Mouse (Mus musculus) C2C12 (cell line): ENCODE data around the gene Tmem131l. TPM values are rescaled to one million over a fixed set of nuclear protein-coding genes. Genes with fewer than 3 reads are reported as not detected.
"Not testable (repeated sequence)": the region's sequence is repeated elsewhere in the genome, so short reads cannot be mapped to it uniquely, and the experiment has no call there.

Experiments used
- H3K27me3 ChIP-seq: one replicate; pipeline ENCODE4 v1.6.1; 2011; ENCODE audit not compliant: control insufficient read depth, insufficient read depth, insufficient read length
- H3K36me3 ChIP-seq: one replicate; pipeline ENCODE4 v1.6.1; 2011; ENCODE audit not compliant: control insufficient read depth, insufficient read depth
- H3K4me3 ChIP-seq: one replicate; pipeline ENCODE4 v1.5.1; 2011; ENCODE audit warnings: mild to moderate bottlenecking, control low read depth; ENCODE audit not compliant: poor library complexity, insufficient read depth, severe bottlenecking
- H3K79me2 ChIP-seq: one replicate; pipeline ENCODE4 v1.6.1; 2011; ENCODE audit not compliant: control insufficient read depth, insufficient read depth
- H3K79me3 ChIP-seq: one replicate; pipeline ENCODE4 v1.6.1; 2011; ENCODE audit warnings: low read depth, control low read depth
- H3ac ChIP-seq: one replicate; pipeline ENCODE3; 2011; ENCODE audit warnings: low read depth; ENCODE audit not compliant: control insufficient read depth, insufficient read length
- CEBPB ChIP-seq: IDR thresholded peaks from one replicate; pipeline ENCODE4 v1.6.1; 2011; ENCODE audit warnings: low read depth, mild to moderate bottlenecking, control low read depth, moderate library complexity
- CTCF ChIP-seq: IDR thresholded peaks from one replicate; pipeline ENCODE4 v1.5.1; 2011; ENCODE audit not compliant: control insufficient read depth, insufficient read depth, insufficient read length
- FOSL1 ChIP-seq: IDR thresholded peaks from one replicate; pipeline ENCODE4 v1.8.0; 2011; ENCODE audit warnings: mild to moderate bottlenecking, low read length; ENCODE audit not compliant: poor library complexity, insufficient read depth, severe bottlenecking
- MAX ChIP-seq: IDR thresholded peaks from one replicate; pipeline ENCODE4 v1.6.1; 2011; ENCODE audit warnings: mild to moderate bottlenecking, control low read depth
- MYOD1 ChIP-seq: IDR thresholded peaks from one replicate; pipeline ENCODE4 v1.6.1; 2011; ENCODE audit warnings: low read depth; ENCODE audit not compliant: control insufficient read depth, insufficient read length
- MYOG ChIP-seq: IDR thresholded peaks from one replicate; pipeline ENCODE4 v1.6.1; 2011; ENCODE audit not compliant: control insufficient read depth, insufficient read length; ENCODE audit errors: extremely low read depth
- USF1 ChIP-seq: IDR thresholded peaks from one replicate; pipeline ENCODE4 v1.6.1; 2011; ENCODE audit warnings: low read depth, mild to moderate bottlenecking, control low read depth, moderate library complexity
- polyA plus RNA-seq: library from polyadenylated mRNA; unstranded; fragments of >200 nt; fragmentation: generic; extraction: Trizol; gene quantifications from one replicate; pipeline ENCODE4 v1.2.1, GENCODE M21; 2012; ENCODE audit warnings: missing spikeins

The Tmem131l gene
- polyA plus RNA-seq, 1 experiment = 10.4 TPM

GRCm38 (mm10) chr3:83878801-83879200 lies 161.2 kb downstream of the Tmem131l start:
- Histone ChIP-seq H3K36me3 (no peaks in the 10 kb centered on the region), H3K79me3 (no peaks in the 10 kb centered on the region)
- TF ChIP-seq FOSL1 (no peak), MAX (no peak), MYOG (no peak), CTCF (no peak), MYOD1 (no peak)

GRCm38 (mm10) chr3:83876299-83876698 lies 163.7 kb downstream of the Tmem131l start:
- H3K79me3 ChIP-seq = no peaks in the 10 kb centered on the region
- H3K4me3 ChIP-seq = no peak overlapping the region
- TF ChIP-seq MYOD1 = no peak
- no peak for TF ChIP-seq MYOG
- no peak for TF ChIP-seq FOSL1
- TF ChIP-seq CEBPB = no peak
- TF ChIP-seq MAX = no peak
- TF ChIP-seq CTCF = no peak
- no peak for TF ChIP-seq USF1
- H3K36me3 ChIP-seq = no peaks in the 10 kb centered on the region
- H3ac ChIP-seq = no peak overlapping the region
- no peaks in the 10 kb centered on the region for H3K79me2 ChIP-seq
- H3K27me3 ChIP-seq = no peaks in the 10 kb centered on the region

More at GRCm38 (mm10) chr3:83878801-83879200, 161.2 kb downstream of the Tmem131l start:
- Histone ChIP-seq H3ac (no peak overlapping the region), H3K27me3 (no peaks in the 10 kb centered on the region), H3K79me2 (no peaks in the 10 kb centered on the region), H3K4me3 (no peak overlapping the region)

- H3K79me3 ChIP-seq, H3K36me3 ChIP-seq, H3ac ChIP-seq, H3K4me3 ChIP-seq, H3K27me3 ChIP-seq, H3K79me2 ChIP-seq: not testable (repeated sequence)
These were observed 164.9 kb downstream of the Tmem131l start for GRCm38 (mm10) chr3:83875078-83875477.

GRCm38 (mm10) chr3:83872853-83873252 lies 167.1 kb downstream of the Tmem131l start:
- H3K4me3 ChIP-seq, H3K27me3 ChIP-seq, H3K79me2 ChIP-seq, H3K79me3 ChIP-seq, H3K36me3 ChIP-seq, H3ac ChIP-seq: not testable (repeated sequence)

- not testable (repeated sequence) for H3K79me3 ChIP-seq, H3K79me2 ChIP-seq, H3K36me3 ChIP-seq, H3K4me3 ChIP-seq, H3ac ChIP-seq, H3K27me3 ChIP-seq
These were observed 168.0 kb downstream of the Tmem131l start for GRCm38 (mm10) chr3:83871962-83872361.

- not testable (repeated sequence) for H3K27me3 ChIP-seq, H3K79me2 ChIP-seq, H3K79me3 ChIP-seq, H3ac ChIP-seq, H3K36me3 ChIP-seq, H3K4me3 ChIP-seq
These were observed 168.4 kb downstream of the Tmem131l start for GRCm38 (mm10) chr3:83871559-83871958.

GRCm38 (mm10) chr3:83869776-83870175 lies 170.2 kb downstream of the Tmem131l start:
- H3K4me3 ChIP-seq = no peak overlapping the region
- H3K79me3 ChIP-seq = no peaks in the 10 kb centered on the region
- H3ac ChIP-seq = no peak overlapping the region
- no peaks in the 10 kb centered on the region for H3K36me3 ChIP-seq
- H3K27me3 ChIP-seq = no peaks in the 10 kb centered on the region
- no peak for TF ChIP-seq FOSL1
- TF ChIP-seq MAX = no peak
- no peak for TF ChIP-seq MYOD1
- TF ChIP-seq CEBPB = no peak
- no peak for TF ChIP-seq MYOG
- TF ChIP-seq USF1 = no peak
- TF ChIP-seq CTCF = no peak
- no peaks in the 10 kb centered on the region for H3K79me2 ChIP-seq

- not testable (repeated sequence) for H3K79me3 ChIP-seq, H3K79me2 ChIP-seq, H3K4me3 ChIP-seq, H3K36me3 ChIP-seq, H3ac ChIP-seq, H3K27me3 ChIP-seq
These were observed 172.9 kb downstream of the Tmem131l start for GRCm38 (mm10) chr3:83867026-83867425.
